Mouse (Mus musculus) lung, postnatal 0 days (tissue): Measurements from ENCODE around the gene Irak4.
A peak's percentile ranks its signal among the peaks of the same experiment; 100 is the strongest.

Source experiments
- CTCF ChIP-seq: IDR thresholded peaks from 2 replicates; pipeline ENCODE4 v1.5.1; 2016; ENCODE audit warnings: antibody characterized with exemption, mild to moderate bottlenecking
- EP300 ChIP-seq: IDR thresholded peaks from 2 replicates; pipeline ENCODE4 v1.6.1; 2016; ENCODE audit warnings: antibody characterized with exemption, mild to moderate bottlenecking, control low read depth

- no peak for TF ChIP-seq CTCF
- 0 out of 2 replicates have a peak, but pooled peaks have one; percentile 11 for TF ChIP-seq EP300
Observed at GRCm38 (mm10) chr15:94590083-94590482, 46.6 kb downstream of the Irak4 start.
